In genomic region chr5:43236476-43236875, GRCm38 (mm10) we compare ENCODE assay signal across 11 mouse cellular contexts. TPM values are rescaled to one million over a fixed set of nuclear protein-coding genes. Genes with fewer than 3 reads are reported as not detected.
DNase-seq lines count a peak whose midpoint lies in the region; ATAC-seq and TF ChIP-seq lines count a peak whose summit lies in the region.
"Had no signal": no experiment of that assay in that cellular context is flagged by ENCODE, and none has a peak within 500 bp of the region (broad histone marks: within the 10 kb centered on the region; RNA-seq: fewer than 3 reads in every experiment).

No protein-coding gene starts in this region.

- no peaks in the 10 kb centered on the region for H3K27me3 ChIP-seq in heart, postnatal 0 days (ENCODE audit: control insufficient read depth, insufficient read depth, low read length)
- peaks cover 4% of the 10 kb centered on the region; the same call in 1 of the 2 replicates for H3K27me3 ChIP-seq in G1E (ENCODE audit: insufficient read depth, low read length)
- H3K27me3 ChIP-seq in midbrain, postnatal 0 days (ENCODE audit: insufficient read depth, low read length): no peaks in the 10 kb centered on the region

- intact Hi-C loops in heart, postnatal 25 days (cut with DNase I): loop anchor here (2.0 to 10.0 kb wide), 4 partner anchors 118 to 1532 kb away; partner anchors contain the start of gene Rab28

- TF ChIP-seq CTCF in heart, postnatal 0 days (IDR thresholded peaks at IDR 0.05; ENCODE audit: low read depth): peak; percentile 38
- no peak for TF ChIP-seq CTCF in G1E (IDR thresholded peaks at IDR 0.05; ENCODE audit: low read depth, low read length)
- peak; percentile 70 for TF ChIP-seq CTCF in midbrain, postnatal 0 days (IDR thresholded peaks at IDR 0.05)

- H3K9me3 ChIP-seq in heart, postnatal 0 days (replicated peaks; ENCODE audit: control insufficient read depth, low read length): no peaks in the 10 kb centered on the region
- no peaks in the 10 kb centered on the region for H3K9me3 ChIP-seq in G1E (replicated peaks)
- no peaks in the 10 kb centered on the region for H3K9me3 ChIP-seq in midbrain, postnatal 0 days (ENCODE audit: low read length)
- H3K9me3 ChIP-seq: limb, embryonic 10.5 days had no signal

- H3K27ac ChIP-seq in heart, postnatal 0 days (ENCODE audit: low read depth): no peak overlapping the region
- H3K27ac ChIP-seq in midbrain, postnatal 0 days (ENCODE audit: low read depth, low read length): no peak overlapping the region
- H3K27ac ChIP-seq: limb, embryonic 10.5 days had no signal

- peak overlapping the region; percentile 65 for H3K4me2 ChIP-seq in heart, postnatal 0 days (ENCODE audit: low read depth, low read length)
- peak overlapping the region; percentile 81 for H3K4me2 ChIP-seq in midbrain, postnatal 0 days (ENCODE audit: low read depth, low read length, poor library complexity, severe bottlenecking)

- H3K9ac ChIP-seq in heart, postnatal 0 days (replicated peaks; ENCODE audit: low read depth, low read length): no peak overlapping the region
- H3K9ac ChIP-seq in midbrain, postnatal 0 days (replicated peaks; ENCODE audit: low read length, poor library complexity, severe bottlenecking): no peak overlapping the region

- no peak for TF ChIP-seq EP300 in heart, postnatal 0 days (IDR thresholded peaks at IDR 0.05; ENCODE audit: low read depth)

- peaks cover 3% of the 10 kb centered on the region; the same call in 1 of the 2 replicates for H3K4me1 ChIP-seq in heart, postnatal 0 days (ENCODE audit: control insufficient read depth, insufficient read depth)
- H3K4me1 ChIP-seq in G1E (ENCODE audit: insufficient read depth, low read depth, low read length): peaks cover 22% of the 10 kb centered on the region
- H3K4me1 ChIP-seq in midbrain, postnatal 0 days (ENCODE audit: insufficient read depth, low read length): no peaks in the 10 kb centered on the region

- DNase-seq in heart, postnatal 0 days (ENCODE audit: low spot score): no peak
- DNase-seq in heart, postnatal 25 days (ENCODE audit: low spot score): no peak
- peak; percentile 3 for DNase-seq in G1E (ENCODE audit: low spot score)
- DNase-seq in brain, adult 2 months (ENCODE audit: low read depth, low spot score): peak; percentile 68
- DNase-seq in midbrain, postnatal 0 days (ENCODE audit: low spot score): peak; percentile 47
- no peak for DNase-seq in left cerebral cortex, adult 9 months (ENCODE audit: low spot score in 2 of 2)
- no peak for DNase-seq in frontal cortex, postnatal 36 days (ENCODE audit: low spot score in 2 of 2)
- DNase-seq: cerebellum, adult 9-11 months; right cerebral cortex, postnatal 14 days; thymus, postnatal 25 days had no signal

- H3K36me3 ChIP-seq in heart, postnatal 0 days (replicated peaks; ENCODE audit: control insufficient read depth, insufficient read depth, low read length): 0 out of 2 replicates have a peak, but pooled peaks cover 1% of the 10 kb centered on the region
- H3K36me3 ChIP-seq in G1E (replicated peaks): peaks cover 19% of the 10 kb centered on the region
- no peaks in the 10 kb centered on the region for H3K36me3 ChIP-seq in midbrain, postnatal 0 days (ENCODE audit: insufficient read depth, low read length)
- H3K36me3 ChIP-seq: limb, embryonic 10.5 days had no signal

- peak overlapping the region; percentile 72 for H3K4me3 ChIP-seq in heart, postnatal 0 days (ENCODE audit: low read depth, low read length)
- no peak overlapping the region for H3K4me3 ChIP-seq in G1E (ENCODE audit: low read depth, low read length)
- peak overlapping the region; percentile 99 for H3K4me3 ChIP-seq in midbrain, postnatal 0 days (ENCODE audit: low read depth, low read length)

- 37% methylated on average over 3 of the region's 3 CpGs for WGBS in heart, postnatal 0 days
- 48% methylated on average over 3 of the region's 3 CpGs for WGBS in midbrain, postnatal 0 days

- ATAC-seq in heart, postnatal 0 days (ENCODE audit: insufficient read depth, low read depth): no peak
- no peak for ATAC-seq in G1E (ENCODE audit: extremely low read depth, insufficient number of reproducible peaks, low FRiP score, poor library complexity, severe bottlenecking)
- no peak for ATAC-seq in midbrain, postnatal 0 days (ENCODE audit: low FRiP score)

RNA-seq across cellular contexts. Expression of gene Cpeb2, which starts 3.5 kb away (rescaled TPM):
- total RNA-seq in heart, postnatal 0 days (2014; rRNA removed; ENCODE audit: low replicate concordance): 10.7 and 12.4 TPM in 2 replicates
- 5.8 and 6.1 TPM in 2 replicates for polyA plus RNA-seq in heart, postnatal 0 days (2015; fragmentation: Nextera tagmentation; extraction: Ambion mirVana)
- total RNA-seq in heart, postnatal 25 days (2021): 10 to 100 TPM; 23.0 to 28.5 TPM
- total RNA-seq in G1E (2014; fragmentation: Nextera tagmentation): 13.1 and 13.6 TPM in 2 replicates
- 3.1 and 4.4 TPM in 2 replicates for total RNA-seq in G1E (2017)
- polyA plus RNA-seq in G1E (2012): 7.5 and 10.3 TPM in 2 replicates
- total RNA-seq in midbrain, postnatal 0 days (2014; rRNA removed): 29.5 and 42.2 TPM in 2 replicates
- polyA plus RNA-seq in midbrain, postnatal 0 days (2015; fragmentation: Nextera tagmentation; extraction: Ambion mirVana): 12.9 and 15.3 TPM in 2 replicates

Comparison
In these comparisons a context has a peak if more than half of its experiments do, and no peak if none do; other contexts are left out.
1. DNase-seq: peak in G1E (single experiment), brain, adult 2 months (single experiment) and midbrain, postnatal 0 days (single experiment); none in heart, postnatal 0 days (single experiment), heart, postnatal 25 days (single experiment), left cerebral cortex, adult 9 months (0 of 2) and frontal cortex, postnatal 36 days (0 of 2).